Mouse (Mus musculus): Measurements from ENCODE around the gene Olfr124. TPM values are rescaled to one million over a fixed set of nuclear protein-coding genes. Genes with fewer than 3 reads are reported as not detected.

The Olfr124 gene
- not detected for polyA plus RNA-seq (2012; fragmentation: generic; extraction: Trizol)

DNA sequence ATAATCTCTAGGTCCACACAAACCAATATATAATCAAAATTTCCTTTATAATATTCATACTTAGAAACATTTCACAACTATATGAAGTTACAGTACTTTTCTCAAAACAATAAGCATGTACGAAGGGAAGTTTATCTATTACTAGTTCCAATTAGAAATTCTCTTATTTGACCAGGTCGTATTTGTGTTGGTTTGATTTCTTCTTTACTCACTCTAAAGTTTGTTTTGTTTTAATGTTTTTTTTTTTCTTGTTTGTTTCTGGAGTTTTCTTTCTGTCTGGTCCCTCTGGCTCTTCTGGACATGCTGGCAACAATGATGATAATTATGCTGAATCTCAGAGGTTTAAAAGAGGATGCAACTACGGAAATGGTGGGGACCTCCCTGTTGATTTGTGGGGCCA, at the start of gene Olfr124:
Gene Olfr124 (plus strand): TSS at position 301 of the 400 bp plus-strand sequence.

DNA sequence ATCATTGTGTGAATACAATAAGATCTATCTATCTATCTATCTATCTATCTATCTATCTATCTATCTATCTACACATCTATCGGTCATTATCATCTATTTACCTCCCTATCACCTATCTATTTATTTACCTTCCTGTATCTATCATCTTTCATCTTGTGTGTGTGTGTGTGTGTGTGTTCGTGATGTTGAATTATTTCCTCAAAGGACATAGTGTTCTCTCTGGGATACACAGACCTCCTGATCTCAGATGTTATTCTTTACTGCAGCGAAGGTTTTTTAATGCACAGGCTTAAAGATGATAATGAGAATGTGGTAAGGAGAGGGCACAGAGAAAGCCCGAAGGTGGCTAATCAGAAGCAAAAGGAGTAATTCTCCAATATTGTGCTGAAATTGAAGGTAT, 31.4 kb upstream of the Olfr124 start, which contains the start of gene Olfr122:
Gene Olfr122 (plus strand): TSS at position 301 of the 400 bp plus-strand sequence.

DNA sequence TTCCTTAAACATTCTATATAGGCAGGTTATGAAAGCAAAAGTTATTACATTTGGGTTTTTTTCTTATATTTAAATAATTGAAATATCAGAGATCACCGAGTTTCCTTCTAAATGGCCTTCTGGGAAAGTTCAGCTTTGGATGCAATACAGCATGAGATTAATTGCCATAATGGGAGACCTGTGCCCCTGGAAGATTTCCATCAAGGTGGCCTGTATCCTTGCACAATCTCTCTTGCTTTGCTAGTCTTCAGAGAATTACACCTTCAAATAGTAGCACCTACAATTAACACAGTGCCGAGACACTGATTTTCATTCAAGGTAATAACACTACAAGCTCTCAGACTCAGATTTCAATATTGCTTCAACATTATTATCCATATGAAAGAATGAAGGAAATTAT, 6.5 kb upstream of the Olfr124 start, which contains the start of gene Olfr123:
Gene Olfr123 (plus strand): TSS at position 301 of the 400 bp plus-strand sequence.

DNA sequence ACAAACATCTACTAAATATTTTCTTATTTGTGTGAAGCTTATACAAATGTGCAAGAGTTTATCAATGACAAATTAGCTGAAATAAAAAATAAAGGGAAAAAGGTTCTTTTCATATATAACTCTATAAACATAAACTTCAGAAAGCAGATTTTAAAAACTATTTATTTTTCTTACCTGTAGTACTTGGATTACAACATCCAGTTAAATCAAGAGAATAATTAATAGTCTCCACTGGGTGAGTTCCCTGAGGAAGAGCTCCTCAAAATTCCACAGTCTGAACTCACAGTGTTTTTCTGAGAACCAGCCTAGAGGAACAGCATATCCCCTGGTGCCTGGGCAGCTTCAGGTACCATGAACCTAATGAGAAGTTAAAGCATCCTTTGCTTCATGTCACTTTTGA, 33.0 kb downstream of the Olfr124 start, which contains the start of gene Olfr125:
Gene Olfr125 (plus strand): TSS at position 301 of the 400 bp plus-strand sequence.

DNA sequence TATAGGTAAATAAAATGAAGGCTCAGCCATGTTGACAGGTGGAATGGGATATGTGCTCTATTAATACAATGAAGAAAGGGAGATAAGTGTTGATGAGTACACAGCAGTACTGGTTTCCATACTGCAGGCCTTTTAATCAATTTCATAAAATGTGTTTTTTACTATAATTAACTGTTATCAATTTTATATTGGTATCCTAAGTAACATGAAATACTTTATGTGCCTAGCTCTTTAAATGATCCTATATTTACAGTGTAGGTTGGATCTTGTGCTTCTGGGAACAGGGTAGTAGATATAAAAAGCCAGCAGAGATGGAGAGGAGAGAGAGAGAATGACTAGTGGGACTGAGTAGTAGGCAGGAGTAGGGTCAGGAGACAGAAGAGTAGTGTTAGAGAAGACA, 47.5 kb downstream of the Olfr124 start, which contains the start of gene Olfr126:
Gene Olfr126 (plus strand): TSS at position 301 of the 400 bp plus-strand sequence.

Other genes starting within 250 kb of the Olfr124 start
- not detected for gene Olfr112, start 230.4 kb upstream of the Olfr124 start, polyA plus RNA-seq (2012; fragmentation: generic; extraction: Trizol)
- gene Olfr113, start 222.2 kb upstream of the Olfr124 start, polyA plus RNA-seq (2012; fragmentation: generic; extraction: Trizol), result not detected
- gene Olfr114, start 207.1 kb upstream of the Olfr124 start, polyA plus RNA-seq (2012; fragmentation: generic; extraction: Trizol), result not detected
- gene Olfr115, start 172.8 kb upstream of the Olfr124 start, polyA plus RNA-seq (2012; fragmentation: generic; extraction: Trizol), result not detected
- gene Olfr116, start 172.7 kb upstream of the Olfr124 start, polyA plus RNA-seq (2012; fragmentation: generic; extraction: Trizol), result not detected
- not detected for gene Olfr117, start 136.1 kb upstream of the Olfr124 start, polyA plus RNA-seq (2012; fragmentation: generic; extraction: Trizol)
- not detected for gene Olfr118, start 132.9 kb upstream of the Olfr124 start, polyA plus RNA-seq (2012; fragmentation: generic; extraction: Trizol)
- gene Olfr119, start 103.3 kb upstream of the Olfr124 start, polyA plus RNA-seq (2012; fragmentation: generic; extraction: Trizol), result not detected
- not detected for gene Olfr120, start 78.1 kb upstream of the Olfr124 start, polyA plus RNA-seq (2012; fragmentation: generic; extraction: Trizol)
- gene Olfr121, start 51.0 kb upstream of the Olfr124 start, polyA plus RNA-seq (2012; fragmentation: generic; extraction: Trizol), result not detected
- gene Olfr122, start 31.3 kb upstream of the Olfr124 start, polyA plus RNA-seq (2012; fragmentation: generic; extraction: Trizol), result not detected
- not detected for gene Olfr123, start 6.4 kb upstream of the Olfr124 start, polyA plus RNA-seq (2012; fragmentation: generic; extraction: Trizol)
- not detected for gene Olfr125, start 33.1 kb downstream of the Olfr124 start, polyA plus RNA-seq (2012; fragmentation: generic; extraction: Trizol)
- gene Olfr126, start 47.6 kb downstream of the Olfr124 start, polyA plus RNA-seq (2012; fragmentation: generic; extraction: Trizol), result not detected
- not detected for gene Olfr127, start 100.5 kb downstream of the Olfr124 start, polyA plus RNA-seq (2012; fragmentation: generic; extraction: Trizol)
- not detected for gene Olfr128, start 120.7 kb downstream of the Olfr124 start, polyA plus RNA-seq (2012; fragmentation: generic; extraction: Trizol)
- not detected for gene Olfr761, start 153.2 kb downstream of the Olfr124 start, polyA plus RNA-seq (2012; fragmentation: generic; extraction: Trizol)